Mouse (Mus musculus): ENCODE data around the gene Ptpn7.

Ptpn7 gene

GRCm38 (mm10) chr1:135128986-135129385 is 3.5 kb upstream of the Ptpn7 start:
- no peak for DNase-seq (ENCODE audit: low spot score in 2 of 2)

GRCm38 (mm10) chr1:135129543-135130183 is 2.8 kb upstream of the Ptpn7 start:
- no peak for DNase-seq (ENCODE audit: low spot score in 2 of 2)

GRCm38 (mm10) chr1:135130376-135131018 is 2.0 kb upstream of the Ptpn7 start:
- DNase-seq (ENCODE audit: low spot score in 2 of 2) = no peak

GRCm38 (mm10) chr1:135131034-135131433 is 1.5 kb upstream of the Ptpn7 start:
- no peak for DNase-seq (ENCODE audit: low spot score in 2 of 2)

GRCm38 (mm10) chr1:135131560-135131959 is 940 bp upstream of the Ptpn7 start:
- DNase-seq (ENCODE audit: low spot score in 2 of 2) = no peak

- DNase-seq (ENCODE audit: low spot score in 2 of 2) = no peak
Measured at GRCm38 (mm10) chr1:135132893-135133369, 431 bp downstream of the Ptpn7 start.

GRCm38 (mm10) chr1:135133678-135134435 is 1.4 kb downstream of the Ptpn7 start:
- DNase-seq (ENCODE audit: low spot score in 2 of 2) = no peak

- DNase-seq (ENCODE audit: low spot score in 2 of 2) = no peak
Measured at GRCm38 (mm10) chr1:135135111-135135787, 2.7 kb downstream of the Ptpn7 start.

- no peak for DNase-seq (ENCODE audit: low spot score in 2 of 2)
Measured at GRCm38 (mm10) chr1:135136500-135136899, 4.0 kb downstream of the Ptpn7 start.

GRCm38 (mm10) chr1:135139906-135140305 is 7.4 kb downstream of the Ptpn7 start:
- DNase-seq (ENCODE audit: low spot score in 2 of 2) = no peak

- DNase-seq (ENCODE audit: low spot score in 2 of 2) = no peak
Measured at GRCm38 (mm10) chr1:135142452-135142851, 10.0 kb downstream of the Ptpn7 start.

- DNase-seq (ENCODE audit: low spot score in 2 of 2) = no peak
Measured at GRCm38 (mm10) chr1:135143940-135144339, 11.4 kb downstream of the Ptpn7 start.

GRCm38 (mm10) chr1:135146077-135146945 is 13.8 kb downstream of the Ptpn7 start, which contains the start of gene Arl8a:
Gene Arl8a (plus strand): TSS chr1:135146824.
- peak; percentile 73 to 75 for DNase-seq (ENCODE audit: low spot score in 2 of 2)

GRCm38 (mm10) chr1:135146946-135147701 is 14.6 kb downstream of the Ptpn7 start:
- peak; percentile 64 to 68 for DNase-seq (ENCODE audit: low spot score in 2 of 2)

- no peak for DNase-seq (ENCODE audit: low spot score in 2 of 2)
Measured at GRCm38 (mm10) chr1:135147702-135148058, 15.2 kb downstream of the Ptpn7 start.

- DNase-seq (ENCODE audit: low spot score in 2 of 2) = no peak
Measured at GRCm38 (mm10) chr1:135148476-135148875, 16.0 kb downstream of the Ptpn7 start.

GRCm38 (mm10) chr1:135148996-135149395 is 16.5 kb downstream of the Ptpn7 start:
- DNase-seq (ENCODE audit: low spot score in 2 of 2) = no peak

GRCm38 (mm10) chr1:135154011-135154410 is 21.5 kb downstream of the Ptpn7 start:
- no peak for DNase-seq (ENCODE audit: low spot score in 2 of 2)

- peak; percentile 69 to 77 for DNase-seq (ENCODE audit: low spot score in 2 of 2)
Measured at GRCm38 (mm10) chr1:135154411-135154959, 22.0 kb downstream of the Ptpn7 start.

GRCm38 (mm10) chr1:135156300-135156699 is 23.8 kb downstream of the Ptpn7 start:
- DNase-seq (ENCODE audit: low spot score in 2 of 2) = no peak

All from right cerebral cortex, postnatal 36 days (tissue).